Mouse (Mus musculus): ENCODE data around the gene Magi3. TPM values are rescaled to one million over a fixed set of nuclear protein-coding genes. Genes with fewer than 3 reads are reported as not detected.

The Magi3 gene
- total RNA-seq, 2 experiments from 2014 or later: 16.7 to 18.6 TPM

GRCm38 (mm10) chr3:104189823-104190222 is 30.4 kb downstream of the Magi3 start:
- no peak for DNase-seq

DNA sequence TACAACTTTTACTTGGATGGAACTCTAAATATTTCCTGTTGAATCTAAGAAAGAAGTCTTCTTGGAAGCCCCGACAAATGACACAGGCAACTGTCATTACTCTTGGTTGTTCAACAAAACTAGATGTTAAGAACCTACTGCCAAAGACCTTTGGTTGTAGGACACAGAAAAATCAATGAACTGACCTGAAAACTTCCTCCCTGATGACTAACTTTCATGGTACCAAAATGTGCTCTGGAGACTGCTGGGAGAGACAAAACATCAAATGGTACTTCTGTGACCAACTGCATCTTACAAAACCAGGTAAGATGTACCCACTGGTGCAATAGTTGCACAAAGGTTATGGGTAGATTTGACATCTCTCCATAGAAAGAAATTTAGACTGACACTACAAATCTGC is 30.9 kb downstream of the Magi3 start:
- DNase-seq: no peak

- DNase-seq: no peak
Measured at GRCm38 (mm10) chr3:104184270-104184669, 35.9 kb downstream of the Magi3 start.

GRCm38 (mm10) chr3:104183656-104184055 is 36.5 kb downstream of the Magi3 start:
- no peak for DNase-seq

DNA sequence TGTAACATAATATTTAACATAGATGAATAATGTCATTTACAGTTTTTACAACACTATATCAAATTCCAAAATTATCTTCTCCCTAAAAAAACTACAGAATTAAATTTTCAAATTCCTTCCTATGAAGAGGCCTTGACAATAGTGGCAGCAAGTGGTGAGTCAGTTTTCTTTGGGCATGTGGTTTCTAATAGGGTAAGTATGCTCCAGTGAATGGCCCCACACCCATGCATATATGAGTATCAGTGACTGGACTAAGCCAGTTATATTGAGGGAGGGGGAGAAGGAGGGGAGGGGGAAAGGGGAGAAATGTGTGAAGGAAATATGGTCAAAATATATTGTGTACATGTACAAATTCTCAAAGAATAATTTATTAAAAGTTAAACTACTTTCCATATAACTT is 37.5 kb downstream of the Magi3 start:
- DNase-seq: no peak

- DNase-seq: no peak
Measured at GRCm38 (mm10) chr3:104161347-104161746, 58.8 kb downstream of the Magi3 start.

GRCm38 (mm10) chr3:104160603-104161002 is 59.6 kb downstream of the Magi3 start:
- DNase-seq: no peak

DNA sequence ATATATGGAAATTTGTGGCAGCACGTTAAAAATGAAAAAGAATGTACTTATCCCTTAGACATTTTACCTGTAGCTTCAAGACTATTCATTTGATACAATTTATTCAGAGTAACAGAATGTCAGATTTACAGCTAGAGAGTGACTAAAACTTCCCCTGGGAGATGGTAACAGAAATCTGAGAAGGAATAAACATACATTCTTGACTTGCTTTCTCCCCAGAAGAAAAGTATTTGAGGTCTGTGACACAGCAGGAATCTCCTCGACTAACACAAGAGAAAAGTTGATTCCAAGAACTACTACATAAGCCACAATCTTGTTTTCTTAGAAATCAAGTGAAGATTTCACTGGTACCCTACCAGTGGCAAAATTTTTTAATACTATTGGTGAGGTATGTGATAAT is 70.0 kb downstream of the Magi3 start:
- no peak for DNase-seq

- peak; percentile 60 for DNase-seq
Measured at GRCm38 (mm10) chr3:104142376-104142775, 77.8 kb downstream of the Magi3 start.

DNA sequence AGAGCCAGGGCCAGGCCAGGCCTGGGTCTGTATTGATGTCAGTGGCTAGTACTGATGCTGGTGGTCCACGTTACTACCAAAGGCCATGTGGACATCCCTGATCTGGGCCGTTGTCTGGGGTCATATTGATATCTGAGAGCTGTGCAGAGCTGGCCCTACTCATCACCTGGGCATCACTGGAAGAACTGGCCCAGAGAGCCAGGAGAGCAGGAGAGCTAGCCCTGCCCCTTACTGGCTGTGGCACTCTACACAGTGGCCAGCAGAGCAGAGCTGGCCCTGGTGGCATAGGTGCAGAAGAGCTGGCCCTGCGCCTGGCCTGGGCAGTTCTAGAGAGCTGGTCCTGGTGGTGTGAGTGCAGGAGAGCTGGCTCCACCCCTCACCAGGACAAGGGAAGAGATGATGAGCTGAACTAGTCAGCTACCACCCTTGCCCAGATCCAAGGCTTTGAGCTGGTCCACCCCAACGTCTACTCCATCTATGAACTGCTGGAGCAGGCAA is 81.2 kb downstream of the Magi3 start:
- DNase-seq: no peak

DNA sequence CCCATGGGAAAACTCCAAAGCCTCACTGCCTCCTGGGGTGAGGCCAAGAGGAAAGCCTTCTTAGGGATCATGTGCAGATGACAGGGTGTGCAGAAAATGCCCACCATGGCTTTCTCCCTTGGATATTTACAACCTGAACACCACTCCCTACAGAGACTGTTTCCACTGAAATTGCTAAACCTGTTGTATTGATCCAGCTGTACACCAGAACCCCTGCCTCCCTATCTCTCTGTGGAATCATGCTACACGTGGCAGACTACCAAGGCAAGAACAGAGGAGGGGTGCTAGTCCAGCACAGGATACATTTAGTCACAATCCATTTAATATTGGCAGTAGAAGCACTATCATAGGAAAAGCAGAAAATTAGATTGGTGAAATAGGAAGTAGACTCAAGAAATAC is 94.5 kb downstream of the Magi3 start:
- DNase-seq: peak; percentile 14

GRCm38 (mm10) chr3:104123846-104124245 is 96.3 kb downstream of the Magi3 start:
- no peak for DNase-seq

- peak; percentile 63 for DNase-seq
Measured at GRCm38 (mm10) chr3:104109478-104109877, 110.7 kb downstream of the Magi3 start.

GRCm38 (mm10) chr3:104104942-104105341 is 115.2 kb downstream of the Magi3 start:
- DNase-seq: peak; percentile 68

DNA sequence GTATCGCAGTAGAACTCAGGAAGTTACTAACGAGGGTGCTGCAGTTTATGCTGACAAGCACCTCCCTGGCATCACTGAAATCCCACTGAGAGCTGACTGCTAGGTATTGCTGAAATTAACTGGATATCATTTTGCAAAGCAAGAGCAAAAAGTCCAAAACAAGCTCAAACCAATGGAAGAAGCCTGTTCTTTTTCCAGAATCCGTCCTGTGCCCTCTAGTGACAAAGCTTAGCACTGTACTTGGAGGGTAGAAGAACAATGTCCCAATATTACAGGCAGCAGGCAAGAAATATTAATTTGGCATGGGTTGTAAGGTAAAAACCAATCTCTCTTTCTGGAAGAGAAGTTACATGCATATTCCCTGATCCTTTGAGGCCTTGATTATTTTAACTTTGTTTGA is 118.5 kb downstream of the Magi3 start:
- DNase-seq: peak; percentile 23

DNA sequence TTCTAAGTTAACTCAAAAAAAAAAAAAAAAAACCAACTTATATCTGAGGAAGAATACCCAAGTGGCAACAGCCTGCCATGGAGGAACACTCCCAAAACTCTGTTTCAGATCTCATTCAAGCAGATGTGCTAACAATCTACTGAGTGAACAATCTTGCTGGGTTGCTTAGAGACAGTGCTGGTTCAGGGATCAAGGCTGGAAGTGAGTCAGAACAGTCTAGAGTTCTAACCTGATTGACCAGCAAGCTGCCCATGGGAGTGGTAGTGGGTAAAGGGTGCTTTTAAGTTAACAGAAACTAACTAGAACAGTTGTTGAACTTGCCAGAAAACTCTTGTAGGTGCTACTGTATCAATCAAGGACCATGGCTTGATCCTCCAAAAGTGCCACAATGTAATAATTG is 118.9 kb downstream of the Magi3 start:
- no peak for DNase-seq

- no peak for DNase-seq
Measured at GRCm38 (mm10) chr3:104095936-104096335, 124.2 kb downstream of the Magi3 start.

DNA sequence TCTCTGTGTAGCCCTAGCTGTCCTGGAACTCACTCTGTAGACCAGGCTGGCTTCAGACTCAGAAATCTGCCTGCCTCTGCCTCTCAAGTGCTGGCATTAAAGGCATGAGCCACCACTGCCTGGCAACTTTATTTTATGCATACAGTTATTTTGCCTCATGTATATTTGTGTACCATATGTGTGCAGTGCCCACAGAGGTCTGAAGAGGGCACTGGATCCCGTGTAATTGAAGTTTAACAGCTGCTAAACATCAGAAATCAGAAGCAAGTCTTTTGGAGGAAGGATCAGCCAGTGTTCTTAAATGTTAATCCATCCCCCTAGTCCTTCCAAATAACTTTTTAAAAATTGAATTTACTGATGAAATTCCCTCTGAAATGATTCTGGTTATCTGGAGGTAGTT is 125.5 kb downstream of the Magi3 start:
- no peak for DNase-seq

DNA sequence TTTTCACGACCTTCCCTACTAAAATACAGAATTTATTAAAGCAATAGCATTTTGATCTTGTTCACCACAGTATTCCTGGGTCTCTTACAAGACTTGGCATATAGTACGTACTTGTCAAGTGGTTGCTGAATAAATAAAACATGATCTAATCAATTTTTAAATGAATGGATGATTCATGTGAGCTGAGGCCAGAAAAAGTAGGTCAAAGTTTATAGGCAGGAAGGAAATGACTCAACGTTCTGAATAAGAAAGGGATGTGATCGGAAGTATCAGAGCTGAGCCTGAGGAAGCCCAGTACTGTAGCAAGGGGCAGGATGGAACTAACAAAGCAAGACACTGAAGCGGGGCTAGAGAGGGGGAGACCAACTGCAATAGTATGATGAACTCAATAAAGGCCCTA is 127.4 kb downstream of the Magi3 start:
- DNase-seq: no peak

DNA sequence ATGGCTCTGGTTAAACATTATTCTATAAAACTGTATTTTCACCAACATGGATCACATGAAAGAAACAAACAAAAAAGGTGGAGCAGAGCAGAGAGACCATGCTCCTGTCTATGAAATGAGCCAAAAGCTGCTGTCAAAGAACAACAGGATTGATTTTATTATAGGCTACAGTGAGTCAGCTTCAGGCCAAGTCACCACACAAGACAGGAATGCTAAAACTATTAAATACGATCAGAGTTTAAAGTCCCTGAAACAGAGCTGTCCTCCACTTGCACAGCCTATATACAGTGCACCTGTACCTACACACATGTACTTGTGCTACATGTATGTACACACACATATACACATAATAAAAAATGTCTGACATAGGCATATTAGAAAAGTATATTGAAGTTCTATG is 138.1 kb downstream of the Magi3 start:
- no peak for DNase-seq

- DNase-seq: no peak
Measured at GRCm38 (mm10) chr3:104078725-104079124, 141.4 kb downstream of the Magi3 start.

DNA sequence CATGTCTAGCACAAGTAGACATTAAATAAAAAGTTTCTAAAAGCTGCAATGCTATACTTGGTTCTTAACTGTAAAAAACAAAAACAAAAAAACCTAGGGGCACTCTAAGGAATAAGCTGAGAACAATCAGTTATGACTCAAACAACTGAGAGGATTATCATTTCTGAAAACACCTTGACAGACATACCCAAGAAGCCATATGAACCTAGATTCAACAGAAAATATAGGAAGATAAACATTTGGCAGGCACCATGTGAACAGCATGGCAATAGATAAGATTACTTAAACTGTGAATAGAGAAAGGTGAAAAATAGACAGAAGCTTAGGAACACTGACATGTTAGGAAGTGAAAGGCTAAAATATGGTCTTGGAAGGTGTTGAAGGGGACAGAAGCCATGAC is 150.8 kb downstream of the Magi3 start:
- DNase-seq: no peak

DNA sequence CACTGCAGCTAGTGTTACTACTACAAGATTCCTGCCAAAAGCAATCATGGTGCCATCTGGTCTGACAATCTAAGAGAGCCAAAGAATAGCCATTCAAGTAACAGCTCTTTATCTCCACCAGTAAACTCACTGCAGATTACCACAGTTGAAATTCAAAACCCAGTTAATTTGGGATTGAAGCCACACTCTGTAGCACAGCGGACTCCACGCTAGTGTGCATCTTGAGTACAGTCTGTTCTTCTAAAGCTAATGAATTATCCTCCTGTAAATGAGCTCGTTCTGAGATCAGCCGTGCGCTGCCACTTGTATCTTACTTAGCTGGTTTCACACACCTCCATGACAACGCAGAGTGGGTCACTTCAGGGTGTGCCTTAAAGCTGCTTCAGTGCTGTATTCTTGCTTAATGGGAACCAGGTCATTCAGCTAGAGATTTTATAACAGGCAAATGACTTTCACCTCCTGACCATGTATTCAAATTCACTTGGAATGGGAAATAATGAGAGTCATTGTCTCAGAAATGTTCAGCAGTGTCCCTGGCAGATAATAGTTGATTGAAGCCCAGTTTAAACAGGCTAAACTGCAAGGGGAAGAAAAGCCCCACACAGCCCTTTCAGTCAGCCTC is 161.1 kb downstream of the Magi3 start:
- DNase-seq: no peak

DNA sequence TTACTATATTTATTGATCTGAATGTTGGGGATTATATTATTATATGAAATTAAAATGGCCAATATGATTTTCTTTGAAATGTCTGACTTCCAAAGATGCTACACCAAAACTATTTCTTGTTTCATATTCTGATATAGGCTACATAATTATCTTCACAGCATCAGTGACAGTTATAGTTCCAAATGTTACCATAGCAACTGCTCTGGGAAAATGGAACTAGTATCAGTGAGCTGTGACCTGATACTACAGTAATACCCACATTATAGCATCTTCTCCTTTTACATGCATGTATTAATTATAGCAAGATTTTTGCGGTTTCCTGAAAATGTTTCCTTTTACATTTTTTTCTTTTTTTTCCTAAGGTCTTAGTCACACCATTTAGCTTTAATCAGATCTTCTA is 187.4 kb downstream of the Magi3 start:
- no peak for DNase-seq

- no peak for DNase-seq
Measured at GRCm38 (mm10) chr3:104032086-104032485, 188.1 kb downstream of the Magi3 start.
